Mouse (Mus musculus): ENCODE results near the gene Hdac6. TPM values are rescaled to one million over a fixed set of nuclear protein-coding genes. Genes with fewer than 3 reads are reported as not detected.
A peak's percentile ranks its signal among the peaks of the same experiment; 100 is the strongest.

Hdac6 gene
- polyA plus RNA-seq, 1 experiment, result 70.7 TPM

DNA sequence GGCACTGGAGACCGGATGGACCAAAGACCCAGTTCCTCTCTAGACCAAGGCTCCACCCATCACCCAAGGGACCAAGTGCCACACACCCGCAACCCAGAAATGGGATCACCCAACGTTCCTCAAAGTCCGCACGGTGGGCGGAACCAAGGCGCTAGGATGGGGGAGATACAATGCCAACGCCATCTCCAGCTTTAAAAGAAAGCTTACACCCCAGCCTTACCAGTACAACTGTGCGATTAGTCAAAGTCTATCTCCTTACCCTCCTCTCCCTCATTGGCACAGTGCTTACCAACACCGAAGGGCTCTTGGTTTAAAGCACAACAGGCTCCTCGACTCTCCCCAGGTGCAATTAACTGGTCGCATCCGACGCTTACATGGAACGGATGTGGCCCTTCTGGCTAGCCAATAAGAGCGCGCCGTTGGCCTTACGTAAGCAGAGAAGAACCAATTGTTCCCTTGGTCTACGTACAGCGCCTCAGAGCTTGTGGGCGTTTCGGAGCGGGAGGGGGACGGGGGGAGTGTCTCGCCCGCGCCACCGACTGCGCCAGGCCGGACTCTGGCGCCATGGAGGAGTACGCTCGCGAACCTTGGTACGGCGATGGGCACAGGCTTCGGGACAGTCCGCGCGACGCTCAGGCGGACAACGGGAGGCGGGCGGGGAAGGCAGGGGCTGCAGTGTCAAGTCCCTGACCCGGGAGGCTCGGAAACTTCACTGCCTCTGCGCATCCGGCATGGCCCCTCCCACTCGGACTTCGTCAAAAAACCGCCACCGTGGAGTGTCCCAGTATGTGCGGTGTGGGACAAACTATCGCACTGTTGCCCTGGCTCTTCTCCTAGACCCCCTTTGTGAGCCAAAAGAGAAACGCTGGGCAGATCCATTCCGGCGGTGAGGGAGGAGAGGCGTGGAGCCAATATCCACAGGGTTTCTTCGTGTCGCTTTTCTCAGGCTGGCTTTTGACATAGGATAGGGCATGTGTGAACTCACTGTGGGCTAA lies 48.5 kb downstream of the Hdac6 start, which contains the start of the genes Pqbp1 and Timm17b:
TSS of gene Pqbp1 (minus strand) at position 390 of the 995 bp plus-strand sequence.
TSS of gene Timm17b (plus strand) at position 478 of the 995 bp plus-strand sequence.
- peak within 1 kb of the TSS; percentile 66 for H3K27ac ChIP-seq (ENCODE audit: insufficient read depth, low read length)
- H3K4me3 ChIP-seq (ENCODE audit: insufficient read depth, low read length), result peak within 1 kb of the TSS; percentile 56
- no peak for TF ChIP-seq CTCF (IDR thresholded peaks at IDR 0.05; ENCODE audit: extremely low read depth, insufficient read depth, low read length)
- peak; percentile 60 for TF ChIP-seq POLR2A (IDR thresholded peaks at IDR 0.05; ENCODE audit: extremely low read depth, insufficient read depth, low read length)
- no peaks in the 10 kb centered on the region; the same call in 1 of the 2 replicates for H3K4me1 ChIP-seq (ENCODE audit: control insufficient read depth, insufficient read depth, low read length)

DNA sequence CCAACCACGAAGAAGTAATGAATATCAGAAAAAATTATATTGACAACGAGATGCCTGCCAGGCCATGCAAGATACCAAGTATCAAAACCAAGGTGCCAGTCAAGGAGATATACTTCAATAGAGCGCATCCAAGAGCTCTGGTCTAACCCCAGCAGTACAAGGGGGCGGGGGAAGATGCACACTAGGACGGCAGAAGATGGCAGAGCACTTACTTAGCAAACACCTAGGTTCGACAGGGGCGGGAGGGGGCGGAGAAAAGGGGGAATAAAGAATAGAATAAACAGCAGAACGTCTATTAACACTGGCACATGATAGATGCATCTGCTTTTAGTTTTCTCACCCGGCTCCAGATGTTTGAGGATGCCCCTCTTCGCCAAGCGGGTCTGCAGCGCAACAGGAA lies 49.5 kb downstream of the Hdac6 start:
- TF ChIP-seq POLR2A (IDR thresholded peaks at IDR 0.05; ENCODE audit: extremely low read depth, insufficient read depth, low read length) (no peak), CTCF (IDR thresholded peaks at IDR 0.05; ENCODE audit: extremely low read depth, insufficient read depth, low read length) (no peak)
- no peaks in the 10 kb centered on the region; the same call in 1 of the 2 replicates for H3K4me1 ChIP-seq (ENCODE audit: control insufficient read depth, insufficient read depth, low read length)
- H3K4me3 ChIP-seq (ENCODE audit: insufficient read depth, low read length), result peak overlapping the region; percentile 56
- H3K27ac ChIP-seq (ENCODE audit: insufficient read depth, low read length), result peak overlapping the region; percentile 49

DNA sequence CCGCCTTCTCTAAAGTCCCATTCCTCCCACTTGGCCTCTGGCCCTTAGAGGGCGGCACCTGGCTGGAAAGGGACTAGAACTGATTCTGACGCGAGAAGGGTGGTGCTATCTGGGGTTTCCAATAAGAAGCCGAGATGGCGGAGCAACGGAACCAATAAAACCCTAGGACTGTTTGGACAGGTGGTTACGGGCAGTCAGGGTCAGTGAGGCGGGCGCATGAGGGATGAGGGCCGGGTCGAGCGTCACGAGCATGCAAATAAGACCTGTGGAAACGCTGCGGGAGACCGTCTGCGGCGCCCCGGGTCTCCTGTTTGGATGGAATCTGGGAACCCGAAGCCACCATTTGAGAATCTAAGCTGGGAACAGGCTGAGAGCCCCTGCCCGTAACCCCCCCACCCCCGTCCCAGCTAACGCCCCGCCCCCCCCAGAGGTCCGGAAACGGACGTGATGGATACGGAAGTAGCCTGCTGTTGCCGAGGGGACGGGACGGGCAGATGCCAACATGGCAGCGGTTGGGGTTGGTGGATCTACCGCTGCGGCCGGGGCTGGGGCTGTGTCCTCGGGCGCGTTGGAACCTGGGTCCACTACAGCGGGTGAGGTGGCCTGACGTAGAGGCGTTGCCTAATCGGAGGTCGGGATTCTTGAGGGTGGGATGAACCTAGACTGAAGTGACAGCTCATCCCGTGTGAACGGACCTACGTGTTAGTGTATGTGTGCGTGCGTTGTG lies 63.7 kb downstream of the Hdac6 start, which contains the start of gene Slc35a2:
TSS of gene Slc35a2 (plus strand) at position 188 of the 727 bp plus-strand sequence.
- Histone ChIP-seq H3K27ac (ENCODE audit: insufficient read depth, low read length) (peak within 1 kb of the TSS; percentile 87), H3K4me1 (ENCODE audit: control insufficient read depth, insufficient read depth, low read length) (no peaks in the 10 kb centered on the region), H3K4me3 (ENCODE audit: insufficient read depth, low read length) (peak within 1 kb of the TSS; percentile 90)
- no peak for TF ChIP-seq CTCF (IDR thresholded peaks at IDR 0.05; ENCODE audit: extremely low read depth, insufficient read depth, low read length)
- peak; percentile 47 for TF ChIP-seq POLR2A (IDR thresholded peaks at IDR 0.05; ENCODE audit: extremely low read depth, insufficient read depth, low read length)

Other genes with a start within 250 kb of the Hdac6 start
- 77.0 and 84.9 TPM in 2 replicates for gene Wdr45, start 233.6 kb downstream of the Hdac6 start, polyA plus RNA-seq (2012; rRNA removed)
- 0.46 TPM in 1 of 2 replicates, not detected in the other for gene Gm45208, start 225.6 kb downstream of the Hdac6 start, polyA plus RNA-seq (2012; rRNA removed)
- gene Praf2, start 219.4 kb downstream of the Hdac6 start, polyA plus RNA-seq (2012; rRNA removed), result 131 and 135 TPM in 2 replicates
- gene Ccdc120, start 197.0 kb downstream of the Hdac6 start, polyA plus RNA-seq (2012; rRNA removed), result 23.2 and 23.9 TPM in 2 replicates
- 20.6 and 21.4 TPM in 2 replicates for gene Tfe3, start 185.3 kb downstream of the Hdac6 start, polyA plus RNA-seq (2012; rRNA removed)
- 106 and 115 TPM in 2 replicates for gene Gripap1, start 158.1 kb downstream of the Hdac6 start, polyA plus RNA-seq (2012; rRNA removed)
- 7.6 and 7.9 TPM in 2 replicates for gene Kcnd1, start 125.6 kb downstream of the Hdac6 start, polyA plus RNA-seq (2012; rRNA removed)
- gene Otud5, start 106.5 kb downstream of the Hdac6 start, polyA plus RNA-seq (2012; rRNA removed), result 46.4 and 49.1 TPM in 2 replicates
- gene Pim2, start 69.6 kb downstream of the Hdac6 start, polyA plus RNA-seq (2012; rRNA removed), result 52.5 and 53.8 TPM in 2 replicates
- 50.2 and 52.7 TPM in 2 replicates for gene Slc35a2, start 63.9 kb downstream of the Hdac6 start, polyA plus RNA-seq (2012; rRNA removed)
- 137 and 157 TPM in 2 replicates for gene Pqbp1, start 48.6 kb downstream of the Hdac6 start, polyA plus RNA-seq (2012; rRNA removed)
- 18.5 and 20.1 TPM in 2 replicates for gene Timm17b, start 48.5 kb downstream of the Hdac6 start, polyA plus RNA-seq (2012; rRNA removed)
- not detected in 2 replicates for gene Gm10491, start 40.1 kb downstream of the Hdac6 start, polyA plus RNA-seq (2012; rRNA removed)
- not detected in 2 replicates for gene Gm10490, start 38.3 kb downstream of the Hdac6 start, polyA plus RNA-seq (2012; rRNA removed)
- gene Pcsk1n, start 28.1 kb downstream of the Hdac6 start, polyA plus RNA-seq (2012; rRNA removed), result 580 and 602 TPM in 2 replicates
- not detected in 2 replicates for gene Eras, start 19.3 kb downstream of the Hdac6 start, polyA plus RNA-seq (2012; rRNA removed)
- not detected in 2 replicates for gene Gata1, start 30.2 kb upstream of the Hdac6 start, polyA plus RNA-seq (2012; rRNA removed)
- 0.65 and 1.1 TPM in 2 replicates for gene Glod5, start 70.6 kb upstream of the Hdac6 start, polyA plus RNA-seq (2012; rRNA removed)
- gene Suv39h1, start 126.9 kb upstream of the Hdac6 start, polyA plus RNA-seq (2012; rRNA removed), result 25.5 and 26.1 TPM in 2 replicates
- 1.7 and 1.9 TPM in 2 replicates for gene Was, start 142.6 kb upstream of the Hdac6 start, polyA plus RNA-seq (2012; rRNA removed)
- 203 and 219 TPM in 2 replicates for gene Wdr13, start 185.0 kb upstream of the Hdac6 start, polyA plus RNA-seq (2012; rRNA removed)
- 193 and 207 TPM in 2 replicates for gene Rbm3, start 198.0 kb upstream of the Hdac6 start, polyA plus RNA-seq (2012; rRNA removed)
- 19.8 and 19.9 TPM in 2 replicates for gene Tbc1d25, start 228.3 kb upstream of the Hdac6 start, polyA plus RNA-seq (2012; rRNA removed)
- gene Ebp, start 245.6 kb upstream of the Hdac6 start, polyA plus RNA-seq (2012; rRNA removed), result 26.0 and 30.8 TPM in 2 replicates

All from cortical plate, adult 2 months (tissue).